ENCODE assay signal across 8 mouse cellular contexts in genomic region chr2:32236760-32237487, GRCm38 (mm10). TPM values are rescaled to one million over a fixed set of nuclear protein-coding genes. Genes with fewer than 3 reads are reported as not detected.
DNase-seq lines count a peak whose midpoint lies in the region; ATAC-seq and TF ChIP-seq lines count a peak whose summit lies in the region.

No protein-coding gene starts in this region.

- peaks cover 4% of the 10 kb centered on the region; the same call in 1 of the 2 replicates for H3K79me2 ChIP-seq in MEL (ENCODE audit: control insufficient read depth, insufficient read depth, low read length, poor library complexity)

- WGBS in intestine, postnatal 0 days, result under 1% methylated on average over 20 of the region's 20 CpGs
- under 1% methylated on average over 20 of the region's 20 CpGs for WGBS in liver, embryonic 12.5 days (ENCODE audit: insufficient replicate concordance)

- peak; percentile 40 for ATAC-seq in granulocyte monocyte progenitor cell, adult 5-6 weeks (replicated peaks; ENCODE audit: poor library complexity, severe bottlenecking)
- ATAC-seq in intestine, postnatal 0 days, result peak; percentile 32
- ATAC-seq in liver, embryonic 12.5 days, result peak; percentile 50

- DNase-seq in A20 (ENCODE audit: low read depth, low spot score) (peak; percentile 76), MEL (ENCODE audit: low read depth, low spot score) (peak; percentile 79)
- DNase-seq in cerebellum, postnatal 25 days, result peak; percentile 70 to 75
- DNase-seq in naive thymus-derived CD4-positive, alpha-beta T cell, adult 2 months (ENCODE audit: low read depth), result peak; percentile 70
- DNase-seq in thymus, postnatal 25 days, result peak; percentile 41

- H3K27ac ChIP-seq in MEL (ENCODE audit: control insufficient read depth, low read depth, low read length), result peak overlapping the region; percentile 75
- peak overlapping the region; percentile 60 for H3K27ac ChIP-seq in intestine, postnatal 0 days (ENCODE audit: low read depth, low read length)
- peak overlapping the region; percentile 89 for H3K27ac ChIP-seq in liver, embryonic 12.5 days

- TF ChIP-seq RAD21 in MEL (IDR thresholded peaks at IDR 0.05; ENCODE audit: low read depth, low read length), result no peak

- peak overlapping the region; percentile 83 for H3K9ac ChIP-seq in MEL (ENCODE audit: control insufficient read depth, low read depth, low read length, poor library complexity, severe bottlenecking)
- H3K9ac ChIP-seq in intestine, postnatal 0 days (ENCODE audit: low read depth, low read length), result peak overlapping the region; percentile 71
- H3K9ac ChIP-seq in liver, embryonic 12.5 days, result peak overlapping the region; percentile 86

- peaks cover 15 to 29% of the 10 kb centered on the region in 2 experiments for H3K4me1 ChIP-seq in MEL (ENCODE audit: control insufficient read depth in 1 of 2, insufficient read depth in 2 of 2, low read length in 2 of 2)
- H3K4me1 ChIP-seq in intestine, postnatal 0 days (replicated peaks; ENCODE audit: control insufficient read depth, insufficient read depth, low read length), result 0 out of 2 replicates have a peak, but pooled peaks cover 3% of the 10 kb centered on the region
- H3K4me1 ChIP-seq in liver, embryonic 12.5 days, result peaks cover 43% of the 10 kb centered on the region

- TF ChIP-seq EP300 in MEL (IDR thresholded peaks at IDR 0.05; ENCODE audit: low read depth in 1 of 2, low read length in 2 of 2), result no peak

- H3K36me3 ChIP-seq in MEL (ENCODE audit: control insufficient read depth in 1 of 2, insufficient read depth in 2 of 2, low read length in 2 of 2), result peaks cover 0 to 38% of the 10 kb centered on the region in 2 experiments; a peak in 3 of 4 replicates
- peaks cover 28% of the 10 kb centered on the region for H3K36me3 ChIP-seq in intestine, postnatal 0 days (ENCODE audit: control insufficient read depth, insufficient read depth)
- peaks cover 61% of the 10 kb centered on the region for H3K36me3 ChIP-seq in liver, embryonic 12.5 days

- no peak for TF ChIP-seq POLR2A in MEL (IDR thresholded peaks at IDR 0.05; ENCODE audit: control insufficient read depth in 1 of 2, insufficient read depth in 1 of 2, low read depth in 1 of 2, low read length in 2 of 2, poor library complexity in 1 of 2)

- peak in 2 of 3 experiments; percentile 34 to 56; a peak in 4 of 6 replicates for TF ChIP-seq CTCF in MEL (IDR thresholded peaks at IDR 0.05 in 2 of 3, conservative IDR thresholded peaks at IDR 0.05 in 1 of 3; ENCODE audit: control insufficient read depth in 1 of 3, insufficient read depth in 1 of 3, low read depth in 2 of 3, low read length in 3 of 3, poor library complexity in 1 of 3, severe bottlenecking in 1 of 3)
- peak; percentile 64 for TF ChIP-seq CTCF in intestine, postnatal 0 days (IDR thresholded peaks at IDR 0.05; ENCODE audit: low read depth)

- H3K4me3 ChIP-seq in MEL (ENCODE audit: control insufficient read depth in 1 of 2, insufficient read depth in 1 of 2, low read depth in 2 of 2, low read length in 2 of 2), result peak overlapping the region; percentile 67 to 77
- H3K4me3 ChIP-seq in intestine, postnatal 0 days (ENCODE audit: low read depth, low read length), result peak overlapping the region; percentile 70
- H3K4me3 ChIP-seq in liver, embryonic 12.5 days, result peak overlapping the region; percentile 80

- no peaks in the 10 kb centered on the region for H3K27me3 ChIP-seq in MEL (ENCODE audit: control insufficient read depth in 1 of 2, insufficient read depth in 2 of 2, low read length in 2 of 2)
- no peaks in the 10 kb centered on the region for H3K27me3 ChIP-seq in intestine, postnatal 0 days (replicated peaks; ENCODE audit: control insufficient read depth, insufficient read depth, low read length)
- H3K27me3 ChIP-seq in liver, embryonic 12.5 days (replicated peaks), result no peaks in the 10 kb centered on the region

- H3K4me2 ChIP-seq in intestine, postnatal 0 days (replicated peaks; ENCODE audit: low read depth), result peak overlapping the region; percentile 89
- H3K4me2 ChIP-seq in liver, embryonic 12.5 days, result peak overlapping the region; percentile 94

- H3K9me3 ChIP-seq in MEL (replicated peaks; ENCODE audit: insufficient read depth, low read length), result no peaks in the 10 kb centered on the region
- H3K9me3 ChIP-seq in intestine, postnatal 0 days (ENCODE audit: control insufficient read depth), result no peaks in the 10 kb centered on the region
- H3K9me3 ChIP-seq in liver, embryonic 12.5 days (replicated peaks), result no peaks in the 10 kb centered on the region

TF ChIP-seq in MEL, 35 proteins besides CTCF, POLR2A, EP300 and RAD21 (continues in another document):
- TF ChIP-seq POLR2AphosphoS5 (IDR thresholded peaks at IDR 0.05; ENCODE audit: borderline replicate concordance, low read depth, low read length) (no peak), MAX (IDR thresholded peaks at IDR 0.05; ENCODE audit: low read length) (0 out of 2 replicates have a peak, but pooled peaks have one; percentile 16), HCFC1 (IDR thresholded peaks at IDR 0.05; ENCODE audit: low read depth, low read length) (peak; percentile 63), MYC (IDR thresholded peaks at IDR 0.05; ENCODE audit: low read depth, low read length) (no peak), ZC3H11A (IDR thresholded peaks at IDR 0.05; ENCODE audit: low read depth, low read length) (no peak), ZNF384 (IDR thresholded peaks at IDR 0.05; ENCODE audit: low read depth, low read length) (no peak), USF2 (IDR thresholded peaks at IDR 0.05; ENCODE audit: borderline replicate concordance in 1 of 2, insufficient read depth in 1 of 2, low read depth in 1 of 2, low read length in 2 of 2) (no peak), MAZ (IDR thresholded peaks at IDR 0.05; ENCODE audit: low read depth, low read length) (no peak), ETS1 (IDR thresholded peaks at IDR 0.05; ENCODE audit: low read depth, low read length) (0 out of 2 replicates have a peak, but pooled peaks have one; percentile 12), TCF12 (IDR thresholded peaks at IDR 0.05; ENCODE audit: low read depth, low read length) (no peak), MAFK (IDR thresholded peaks at IDR 0.05; ENCODE audit: borderline replicate concordance, low read depth, low read length) (no peak), ZKSCAN1 (IDR thresholded peaks at IDR 0.05; ENCODE audit: low read depth, low read length) (no peak), BHLHE40 (IDR thresholded peaks at IDR 0.05; ENCODE audit: borderline replicate concordance, low read depth, low read length) (no peak), MXI1 (IDR thresholded peaks at IDR 0.05; ENCODE audit: low read depth, low read length) (no peak; the same call in 1 of the 2 replicates), GATA1 (IDR thresholded peaks at IDR 0.05; ENCODE audit: low read depth, low read length) (no peak), MEF2A (IDR thresholded peaks at IDR 0.05; ENCODE audit: extremely low read depth, insufficient replicate concordance, low read depth, low read length, poor library complexity, severe bottlenecking) (no peak), JUND (IDR thresholded peaks at IDR 0.05; ENCODE audit: low read depth, low read length) (no peak), POLR2AphosphoS2 (IDR thresholded peaks at IDR 0.05; ENCODE audit: low read length) (no peak), ELF1 (IDR thresholded peaks at IDR 0.05; ENCODE audit: low read depth, low read length) (no peak), SIN3A (IDR thresholded peaks at IDR 0.05; ENCODE audit: low read length) (peak; percentile 23), GABPA (IDR thresholded peaks at IDR 0.05; ENCODE audit: low read depth, low read length) (no peak), RCOR1 (IDR thresholded peaks at IDR 0.05; ENCODE audit: low read depth, low read length) (no peak)

RNA-seq across cellular contexts. Expression of gene Pomt1, which starts 0.5 kb away (rescaled TPM):
- 30.7 and 34.2 TPM in 2 replicates for total RNA-seq in MEL (2012; rRNA removed)
- 10 to 100 TPM in 1 of 2 experiments, not detected in 1; 42.8 TPM for polyA plus RNA-seq in MEL (2012; ENCODE audit: insufficient read depth in 1 of 2, insufficient read length in 2 of 2, low read depth in 1 of 2, low replicate concordance in 2 of 2, missing spikeins in 1 of 2)
- 17.8 and 30.8 TPM in 2 replicates for total RNA-seq in granulocyte monocyte progenitor cell, adult 5-6 weeks (2014; fragmentation: Nextera tagmentation)
- 40.3 and 51.3 TPM in 2 replicates for total RNA-seq in granulocyte monocyte progenitor cell, adult 5-6 weeks (2017)
- polyA plus RNA-seq in intestine, postnatal 0 days (2015; fragmentation: Nextera tagmentation; extraction: Ambion mirVana), result 9.2 and 10.7 TPM in 2 replicates
- polyA plus RNA-seq in liver, embryonic 12.5 days (2016; fragmentation: Nextera tagmentation; extraction: Ambion mirVana), result 19.1 and 20.0 TPM in 2 replicates

RNA-seq across cellular contexts. Expression of gene Uck1, which starts 23.0 kb away (rescaled TPM):
- total RNA-seq in MEL (2012; rRNA removed), result 60.1 and 73.7 TPM in 2 replicates
- 10 to 100 TPM in 1 of 2 experiments, not detected in 1; 60.6 TPM for polyA plus RNA-seq in MEL (2012; ENCODE audit: insufficient read depth in 1 of 2, insufficient read length in 2 of 2, low read depth in 1 of 2, low replicate concordance in 2 of 2, missing spikeins in 1 of 2)
- 37.7 and 43.5 TPM in 2 replicates for total RNA-seq in granulocyte monocyte progenitor cell, adult 5-6 weeks (2014; fragmentation: Nextera tagmentation)
- total RNA-seq in granulocyte monocyte progenitor cell, adult 5-6 weeks (2017), result 28.8 and 33.7 TPM in 2 replicates
- polyA plus RNA-seq in intestine, postnatal 0 days (2015; fragmentation: Nextera tagmentation; extraction: Ambion mirVana), result 74.1 and 80.0 TPM in 2 replicates
- 39.9 and 42.0 TPM in 2 replicates for polyA plus RNA-seq in liver, embryonic 12.5 days (2016; fragmentation: Nextera tagmentation; extraction: Ambion mirVana)

RNA-seq across cellular contexts. Expression of gene Golga2, which starts 50.3 kb away (rescaled TPM):
- total RNA-seq in MEL (2012; rRNA removed), result 20.3 TPM in 2 replicates
- polyA plus RNA-seq in MEL (2012; ENCODE audit: insufficient read depth in 1 of 2, insufficient read length in 2 of 2, low read depth in 1 of 2, low replicate concordance in 2 of 2, missing spikeins in 1 of 2), result 10 to 100 TPM in 1 of 2 experiments, not detected in 1; 38.6 TPM
- 32.2 and 38.0 TPM in 2 replicates for total RNA-seq in granulocyte monocyte progenitor cell, adult 5-6 weeks (2014; fragmentation: Nextera tagmentation)
- 49.7 and 50.9 TPM in 2 replicates for total RNA-seq in granulocyte monocyte progenitor cell, adult 5-6 weeks (2017)
- polyA plus RNA-seq in intestine, postnatal 0 days (2015; fragmentation: Nextera tagmentation; extraction: Ambion mirVana), result 15.2 and 18.1 TPM in 2 replicates
- 13.0 and 14.4 TPM in 2 replicates for polyA plus RNA-seq in liver, embryonic 12.5 days (2016; fragmentation: Nextera tagmentation; extraction: Ambion mirVana)

RNA-seq across cellular contexts. Expression of gene Swi5, which starts 51.0 kb away (rescaled TPM):
- 342 and 371 TPM in 2 replicates for total RNA-seq in MEL (2012; rRNA removed)
- polyA plus RNA-seq in MEL (2012; ENCODE audit: insufficient read depth in 1 of 2, insufficient read length in 2 of 2, low read depth in 1 of 2, low replicate concordance in 2 of 2, missing spikeins in 1 of 2), result 100 to 1,000 TPM in 1 of 2 experiments, not detected in 1; 480 TPM
- 283 and 409 TPM in 2 replicates for total RNA-seq in granulocyte monocyte progenitor cell, adult 5-6 weeks (2014; fragmentation: Nextera tagmentation)
- 384 and 442 TPM in 2 replicates for total RNA-seq in granulocyte monocyte progenitor cell, adult 5-6 weeks (2017)
- 255 and 271 TPM in 2 replicates for polyA plus RNA-seq in intestine, postnatal 0 days (2015; fragmentation: Nextera tagmentation; extraction: Ambion mirVana)
- polyA plus RNA-seq in liver, embryonic 12.5 days (2016; fragmentation: Nextera tagmentation; extraction: Ambion mirVana), result 214 and 218 TPM in 2 replicates

Comparison
In these comparisons a context has a peak if more than half of its experiments do, and no peak if none do; other contexts are left out.
1. Peak in every context shown above with its lines: DNase-seq, ATAC-seq, H3K4me3 ChIP-seq and H3K27ac ChIP-seq.